Mouse (Mus musculus) hindbrain, embryonic 13.5 days (tissue): ENCODE results near the gene 2810004N23Rik. TPM values are rescaled to one million over a fixed set of nuclear protein-coding genes. Genes with fewer than 3 reads are reported as not detected.

Source experiments
- ATAC-seq: fragments of 200-750 bp; cut with Nextera tagmentation; 2 replicates; pipeline ENCODE4 v1.8.0; 2017; ENCODE audit warnings: moderate TSS enrichment; ENCODE audit not compliant: low FRiP score
- H3K27ac ChIP-seq: fragments of 300-500 bp; sonication (generic); 2 replicates; pipeline ENCODE4 v1.5.1; 2015; ENCODE audit warnings: inconsistent platforms, mild to moderate bottlenecking, moderate library complexity
- H3K27me3 ChIP-seq: fragments of 300-500 bp; sonication (generic); 2 replicates; pipeline ENCODE4 v1.6.1; 2015; ENCODE audit warnings: mild to moderate bottlenecking, inconsistent platforms
- H3K36me3 ChIP-seq: fragments of 300-500 bp; sonication (generic); 2 replicates; pipeline ENCODE4 v1.6.1; 2015; ENCODE audit warnings: mild to moderate bottlenecking, inconsistent platforms
- H3K4me1 ChIP-seq: fragments of 300-500 bp; sonication (generic); replicated peaks from 2 replicates; pipeline ENCODE4 v1.6.1; 2015; ENCODE audit warnings: inconsistent platforms
- H3K4me2 ChIP-seq: fragments of 300-500 bp; sonication (generic); 2 replicates; pipeline ENCODE4 v1.6.1; 2015; ENCODE audit warnings: inconsistent platforms, mild to moderate bottlenecking, moderate library complexity
- H3K4me3 ChIP-seq: fragments of 300-500 bp; sonication (generic); 2 replicates; pipeline ENCODE4 v1.5.1; 2015; ENCODE audit warnings: mild to moderate bottlenecking, inconsistent platforms
- H3K9ac ChIP-seq: fragments of 300-500 bp; sonication (generic); 2 replicates; pipeline ENCODE4 v1.6.1; 2015; ENCODE audit warnings: mild to moderate bottlenecking, inconsistent platforms
- H3K9me3 ChIP-seq: fragments of 300-500 bp; sonication (generic); 2 replicates; pipeline ENCODE4 v1.6.1; 2016; ENCODE audit warnings: inconsistent platforms
- WGBS: fragments of 180-500 bp; shearing (Covaris S2); methylation state at CpG from one replicate; pipeline ENCODE4 v1.1.7; 2015; 5-methylcytosine and 5-hydroxymethylcytosine counted together
- polyA plus RNA-seq: library from polyadenylated mRNA; unstranded; fragments of >200 nt; fragmentation: Nextera tagmentation; extraction: Ambion mirVana; gene quantifications from 2 replicates; pipeline ENCODE4 v1.2.1, GENCODE M21; 2015

The 2810004N23Rik gene
- polyA plus RNA-seq, 1 experiment from 2014 or later = 30.4 TPM

- H3K27me3 ChIP-seq = peaks cover 7% of the 10 kb centered on the region; the same call in 1 of the 2 replicates
- 85% methylated on average over 6 of the region's 6 CpGs for WGBS
- ATAC-seq = no peak
- H3K9me3 ChIP-seq = no peaks in the 10 kb centered on the region
- H3K9ac ChIP-seq = no peak overlapping the region
- H3K4me3 ChIP-seq = no peak overlapping the region
- no peak overlapping the region for H3K27ac ChIP-seq
- no peak overlapping the region for H3K4me2 ChIP-seq
- no peaks in the 10 kb centered on the region for H3K4me1 ChIP-seq
- peaks cover 44% of the 10 kb centered on the region for H3K36me3 ChIP-seq
Measured at GRCm38 (mm10) chr8:124831941-124832340, 31.0 kb downstream of the 2810004N23Rik start.

- WGBS = 83% methylated on average over 6 of the region's 6 CpGs
- Histone ChIP-seq H3K27ac (no peak overlapping the region), H3K4me1 (no peaks in the 10 kb centered on the region), H3K9ac (no peak overlapping the region), H3K4me2 (no peak overlapping the region), H3K4me3 (no peak overlapping the region), H3K9me3 (no peaks in the 10 kb centered on the region), H3K36me3 (peaks cover 48% of the 10 kb centered on the region), H3K27me3 (peaks cover 7% of the 10 kb centered on the region; the same call in 1 of the 2 replicates)
- ATAC-seq = no peak
Measured at GRCm38 (mm10) chr8:124831531-124831930, 31.4 kb downstream of the 2810004N23Rik start.

- Histone ChIP-seq H3K4me1 (no peaks in the 10 kb centered on the region), H3K9ac (no peak overlapping the region), H3K4me3 (no peak overlapping the region), H3K9me3 (no peaks in the 10 kb centered on the region), H3K36me3 (peaks cover 60% of the 10 kb centered on the region), H3K4me2 (no peak overlapping the region), H3K27me3 (peaks cover 7% of the 10 kb centered on the region; the same call in 1 of the 2 replicates), H3K27ac (no peak overlapping the region)
- WGBS = 82% methylated on average over 13 of the region's 13 CpGs
- ATAC-seq = no peak
Measured at GRCm38 (mm10) chr8:124830050-124830449, 32.9 kb downstream of the 2810004N23Rik start.

- Histone ChIP-seq H3K9ac (no peak overlapping the region), H3K4me3 (no peak overlapping the region), H3K4me2 (no peak overlapping the region), H3K36me3 (peaks cover 74% of the 10 kb centered on the region), H3K4me1 (no peaks in the 10 kb centered on the region), H3K9me3 (no peaks in the 10 kb centered on the region), H3K27ac (no peak overlapping the region), H3K27me3 (peaks cover 7% of the 10 kb centered on the region; the same call in 1 of the 2 replicates)
- WGBS = 82% methylated on average over 24 of the region's 24 CpGs
- no peak for ATAC-seq
Measured at GRCm38 (mm10) chr8:124828561-124829240, 34.2 kb downstream of the 2810004N23Rik start.

- Histone ChIP-seq H3K9me3 (no peaks in the 10 kb centered on the region), H3K4me2 (no peak overlapping the region), H3K27me3 (peaks cover 7% of the 10 kb centered on the region; the same call in 1 of the 2 replicates), H3K4me1 (no peaks in the 10 kb centered on the region), H3K36me3 (peaks cover 87% of the 10 kb centered on the region), H3K9ac (no peak overlapping the region), H3K4me3 (no peak overlapping the region), H3K27ac (no peak overlapping the region)
- 4% methylated on average over 5 of the region's 5 CpGs for WGBS
- no peak for ATAC-seq
Measured at GRCm38 (mm10) chr8:124827387-124827786, 35.5 kb downstream of the 2810004N23Rik start.

- ATAC-seq = no peak
- Histone ChIP-seq H3K4me1 (no peaks in the 10 kb centered on the region), H3K27me3 (peaks cover 7% of the 10 kb centered on the region; the same call in 1 of the 2 replicates), H3K4me2 (no peak overlapping the region), H3K27ac (no peak overlapping the region), H3K9ac (0 out of 2 replicates have a peak overlapping the region, but pooled peaks have one; percentile 29), H3K36me3 (peaks cover 87% of the 10 kb centered on the region), H3K9me3 (no peaks in the 10 kb centered on the region), H3K4me3 (no peak overlapping the region)
- 15% methylated on average over 7 of the region's 7 CpGs for WGBS
Measured at GRCm38 (mm10) chr8:124826658-124827057, 36.3 kb downstream of the 2810004N23Rik start.

- Histone ChIP-seq H3K36me3 (peaks cover 86% of the 10 kb centered on the region), H3K4me1 (no peaks in the 10 kb centered on the region), H3K27me3 (peaks cover 14% of the 10 kb centered on the region), H3K27ac (no peak overlapping the region), H3K4me3 (no peak overlapping the region), H3K9me3 (no peaks in the 10 kb centered on the region), H3K9ac (no peak overlapping the region), H3K4me2 (no peak overlapping the region)
- no peak for ATAC-seq
- WGBS = 82% methylated on average over 6 of the region's 6 CpGs
Measured at GRCm38 (mm10) chr8:124823497-124823896, 39.4 kb downstream of the 2810004N23Rik start.

- Histone ChIP-seq H3K27me3 (peaks cover 11% of the 10 kb centered on the region; the same call in 1 of the 2 replicates), H3K4me2 (no peak overlapping the region), H3K4me3 (no peak overlapping the region), H3K4me1 (no peaks in the 10 kb centered on the region), H3K27ac (no peak overlapping the region), H3K9ac (no peak overlapping the region), H3K36me3 (peaks cover 94% of the 10 kb centered on the region), H3K9me3 (no peaks in the 10 kb centered on the region)
- no peak for ATAC-seq
- 70% methylated on average over 11 of the region's 11 CpGs for WGBS
Measured at GRCm38 (mm10) chr8:124820125-124820524, 42.8 kb downstream of the 2810004N23Rik start.

- no peak overlapping the region for H3K9ac ChIP-seq
- H3K36me3 ChIP-seq = peaks cover 94% of the 10 kb centered on the region
- 81% methylated on average over 6 of the region's 6 CpGs for WGBS
- ATAC-seq = no peak
- H3K4me2 ChIP-seq = no peak overlapping the region
- H3K4me1 ChIP-seq = no peaks in the 10 kb centered on the region
- no peaks in the 10 kb centered on the region for H3K9me3 ChIP-seq
- no peak overlapping the region for H3K4me3 ChIP-seq
- H3K27ac ChIP-seq = no peak overlapping the region
- H3K27me3 ChIP-seq = peaks cover 11% of the 10 kb centered on the region; the same call in 1 of the 2 replicates
Measured at GRCm38 (mm10) chr8:124819612-124820115, 43.3 kb downstream of the 2810004N23Rik start.

- no peaks in the 10 kb centered on the region for H3K4me1 ChIP-seq
- ATAC-seq = no peak
- H3K4me2 ChIP-seq = no peak overlapping the region
- 93% methylated on average over 3 of the region's 3 CpGs for WGBS
- no peak overlapping the region for H3K9ac ChIP-seq
- no peaks in the 10 kb centered on the region for H3K9me3 ChIP-seq
- no peak overlapping the region for H3K27ac ChIP-seq
- no peak overlapping the region for H3K4me3 ChIP-seq
- peaks cover 11% of the 10 kb centered on the region; the same call in 1 of the 2 replicates for H3K27me3 ChIP-seq
- peaks cover 71% of the 10 kb centered on the region for H3K36me3 ChIP-seq
Measured at GRCm38 (mm10) chr8:124817361-124817760, 45.6 kb downstream of the 2810004N23Rik start.

- no peak for ATAC-seq
- H3K9me3 ChIP-seq = no peaks in the 10 kb centered on the region
Measured at GRCm38 (mm10) chr8:124816866-124817265, 46.1 kb downstream of the 2810004N23Rik start.

GRCm38 (mm10) chr8:124815870-124816269 lies 47.0 kb downstream of the 2810004N23Rik start:
- peaks cover 11% of the 10 kb centered on the region; the same call in 1 of the 2 replicates for H3K27me3 ChIP-seq
- H3K4me1 ChIP-seq = peaks cover 7% of the 10 kb centered on the region
- H3K4me3 ChIP-seq = no peak overlapping the region
- H3K9me3 ChIP-seq = no peaks in the 10 kb centered on the region
- ATAC-seq = no peak
- H3K9ac ChIP-seq = no peak overlapping the region
- 93% methylated on average over 12 of the region's 12 CpGs for WGBS
- no peak overlapping the region for H3K4me2 ChIP-seq
- H3K36me3 ChIP-seq = peaks cover 57% of the 10 kb centered on the region
- H3K27ac ChIP-seq = no peak overlapping the region

More at GRCm38 (mm10) chr8:124816866-124817265, 46.1 kb downstream of the 2810004N23Rik start:
- Histone ChIP-seq H3K27ac (no peak overlapping the region), H3K4me1 (no peaks in the 10 kb centered on the region), H3K4me3 (no peak overlapping the region), H3K9ac (no peak overlapping the region), H3K27me3 (peaks cover 11% of the 10 kb centered on the region; the same call in 1 of the 2 replicates), H3K36me3 (peaks cover 66% of the 10 kb centered on the region), H3K4me2 (no peak overlapping the region)
- WGBS = 91% methylated on average over 11 of the region's 11 CpGs
